14 mouse cellular contexts compared by ENCODE assay signal in the genomic region with DNA sequence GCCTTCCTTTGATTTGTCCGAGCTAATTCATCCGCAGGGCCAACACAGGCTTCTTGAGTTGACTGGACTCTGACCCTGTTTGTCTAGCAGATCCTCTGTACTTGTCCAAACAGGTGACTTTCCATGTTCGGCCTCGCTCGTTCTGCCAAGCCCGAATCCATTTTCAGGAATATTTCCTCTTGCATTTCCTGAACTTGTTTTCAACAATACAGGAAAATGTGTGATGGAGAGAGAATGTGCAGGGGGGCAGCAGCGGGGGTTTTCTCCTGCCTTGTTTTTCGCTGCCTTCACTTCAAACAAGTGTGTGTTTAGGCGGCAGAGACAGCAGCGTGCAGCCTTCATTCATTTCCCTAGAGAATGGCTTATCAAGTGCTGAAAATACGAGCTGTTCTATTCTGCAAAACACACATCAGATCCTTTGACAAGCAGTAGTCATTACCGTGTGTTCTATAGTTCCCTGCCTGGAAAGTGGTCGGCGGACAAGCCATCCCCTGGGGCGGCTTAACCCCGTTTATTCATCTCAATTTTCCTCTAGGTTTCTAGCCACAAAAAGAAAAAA.
DNase-seq lines count a peak whose midpoint lies in the region; ATAC-seq and TF ChIP-seq lines count a peak whose summit lies in the region.
"Had no signal": no experiment of that assay in that cellular context is flagged by ENCODE, and none has a peak within 500 bp of the region (broad histone marks: within the 10 kb centered on the region; RNA-seq: fewer than 3 reads in every experiment).

No protein-coding gene starts in this region.

- no peak overlapping the region for H3K4me2 ChIP-seq in kidney, embryonic 14.5 days (replicated peaks; ENCODE audit: low read depth, low read length)
- peak overlapping the region; percentile 31 for H3K4me2 ChIP-seq in hindbrain, embryonic 15.5 days
- H3K4me2 ChIP-seq in midbrain, postnatal 0 days (ENCODE audit: low read depth, low read length, poor library complexity, severe bottlenecking): peak overlapping the region; percentile 15; the same call in 1 of the 2 replicates

- no peak overlapping the region for H3K27ac ChIP-seq in kidney, embryonic 14.5 days (ENCODE audit: low read depth, low read length)
- H3K27ac ChIP-seq in forebrain, embryonic 10.5 days: no peak overlapping the region
- H3K27ac ChIP-seq in hindbrain, embryonic 15.5 days (replicated peaks): peak overlapping the region; percentile 66
- H3K27ac ChIP-seq in midbrain, postnatal 0 days (ENCODE audit: low read depth, low read length): peak overlapping the region; percentile 48
- H3K27ac ChIP-seq: macrophage had no signal

- H3K9ac ChIP-seq in kidney, embryonic 14.5 days (ENCODE audit: low read depth, low read length): no peak overlapping the region
- H3K9ac ChIP-seq in hindbrain, embryonic 15.5 days: no peak overlapping the region
- H3K9ac ChIP-seq in midbrain, postnatal 0 days (replicated peaks; ENCODE audit: low read length, poor library complexity, severe bottlenecking): no peak overlapping the region

- H3K27me3 ChIP-seq in kidney, embryonic 14.5 days (ENCODE audit: control insufficient read depth, insufficient read depth, low read length): no peaks in the 10 kb centered on the region
- H3K27me3 ChIP-seq in forebrain, embryonic 10.5 days (ENCODE audit: poor library complexity, severe bottlenecking): peaks cover 62% of the 10 kb centered on the region
- H3K27me3 ChIP-seq in hindbrain, embryonic 15.5 days: no peaks in the 10 kb centered on the region
- H3K27me3 ChIP-seq in midbrain, postnatal 0 days (ENCODE audit: insufficient read depth, low read length): no peaks in the 10 kb centered on the region

- ATAC-seq in kidney, embryonic 14.5 days (ENCODE audit: low FRiP score, low TSS enrichment): 0 out of 2 replicates have a peak, but pooled peaks have one; percentile 33
- ATAC-seq in hindbrain, embryonic 15.5 days (ENCODE audit: low FRiP score, low read depth): peak; percentile 51
- no peak for ATAC-seq in midbrain, postnatal 0 days (ENCODE audit: low FRiP score)
- ATAC-seq: intestine, embryonic 16.5 days had no signal

- peaks cover 14% of the 10 kb centered on the region; the same call in 1 of the 2 replicates for H3K4me1 ChIP-seq in kidney, embryonic 14.5 days (ENCODE audit: control insufficient read depth, insufficient read depth, low read length)
- peaks cover 35% of the 10 kb centered on the region for H3K4me1 ChIP-seq in forebrain, embryonic 10.5 days
- H3K4me1 ChIP-seq in hindbrain, embryonic 15.5 days (replicated peaks): peaks cover 24% of the 10 kb centered on the region
- H3K4me1 ChIP-seq in midbrain, postnatal 0 days (ENCODE audit: insufficient read depth, low read length): no peaks in the 10 kb centered on the region

- no peak for DNase-seq in kidney, postnatal 14 days
- DNase-seq in forebrain, embryonic 10.5 days (ENCODE audit: extremely low spot score, low spot score): peak; percentile 31
- DNase-seq in midbrain, postnatal 0 days (ENCODE audit: low spot score): peak; percentile 33
- DNase-seq in embryo, embryonic 10 days (ENCODE audit: low spot score): no peak
- DNase-seq in spleen, adult 12 weeks (ENCODE audit: low spot score): no peak
- no peak for DNase-seq in adrenal gland, postnatal 4 days (ENCODE audit: low spot score in 2 of 2)
- DNase-seq: adrenal gland, adult 2 months; cerebellum, adult 18-20 months; gastrocnemius, postnatal 36 days; liver had no signal

- TF ChIP-seq CTCF in midbrain, postnatal 0 days (IDR thresholded peaks at IDR 0.05): no peak

- WGBS in kidney, embryonic 14.5 days: 52% methylated on average over 16 of the region's 16 CpGs
- 43% methylated on average over 16 of the region's 16 CpGs for WGBS in forebrain, embryonic 10.5 days
- 21% methylated on average over 16 of the region's 16 CpGs for WGBS in hindbrain, embryonic 15.5 days
- 19% methylated on average over 16 of the region's 16 CpGs for WGBS in midbrain, postnatal 0 days

- peaks cover 13% of the 10 kb centered on the region; the same call in 1 of the 2 replicates for H3K9me3 ChIP-seq in kidney, embryonic 14.5 days (ENCODE audit: control insufficient read depth, low read length)
- H3K9me3 ChIP-seq in forebrain, embryonic 10.5 days: peaks cover 18% of the 10 kb centered on the region
- no peaks in the 10 kb centered on the region for H3K9me3 ChIP-seq in hindbrain, embryonic 15.5 days
- 0 out of 2 replicates have a peak, but pooled peaks cover 3% of the 10 kb centered on the region for H3K9me3 ChIP-seq in midbrain, postnatal 0 days (ENCODE audit: low read length)

- no peaks in the 10 kb centered on the region for H3K36me3 ChIP-seq in kidney, embryonic 14.5 days (ENCODE audit: control insufficient read depth, insufficient read depth, low read length)
- peaks cover 3% of the 10 kb centered on the region; the same call in 1 of the 2 replicates for H3K36me3 ChIP-seq in forebrain, embryonic 10.5 days (replicated peaks)
- H3K36me3 ChIP-seq in hindbrain, embryonic 15.5 days: 0 out of 2 replicates have a peak, but pooled peaks cover 3% of the 10 kb centered on the region
- no peaks in the 10 kb centered on the region for H3K36me3 ChIP-seq in midbrain, postnatal 0 days (ENCODE audit: insufficient read depth, low read length)

- H3K4me3 ChIP-seq in kidney, embryonic 14.5 days (ENCODE audit: low read length): no peak overlapping the region
- H3K4me3 ChIP-seq in forebrain, embryonic 10.5 days: peak overlapping the region; percentile 27; the same call in 1 of the 2 replicates
- H3K4me3 ChIP-seq in hindbrain, embryonic 15.5 days: no peak overlapping the region
- H3K4me3 ChIP-seq in midbrain, postnatal 0 days (ENCODE audit: low read depth, low read length): no peak overlapping the region

Comparison
In these comparisons a context has a peak if more than half of its experiments do, and no peak if none do; other contexts are left out.
1. H3K27ac ChIP-seq: peak in hindbrain, embryonic 15.5 days (single experiment) and midbrain, postnatal 0 days (single experiment); none in kidney, embryonic 14.5 days (single experiment) and forebrain, embryonic 10.5 days (single experiment).
2. DNase-seq: peak in forebrain, embryonic 10.5 days (single experiment) and midbrain, postnatal 0 days (single experiment); none in kidney, postnatal 14 days (single experiment), embryo, embryonic 10 days (single experiment), spleen, adult 12 weeks (single experiment) and adrenal gland, postnatal 4 days (0 of 2).